Mouse (Mus musculus) bone marrow macrophage, adult 2 months (primary cell): ENCODE results near the gene Inha. TPM values are rescaled to one million over a fixed set of nuclear protein-coding genes. Genes with fewer than 3 reads are reported as not detected.

Source experiments
- H3K27ac ChIP-seq: 2 replicates; pipeline ENCODE4 v1.5.1; 2012; ENCODE audit warnings: low read depth, low read length; ENCODE audit not compliant: insufficient read depth
- H3K4me1 ChIP-seq: 2 replicates; pipeline ENCODE4 v1.6.1; 2012; ENCODE audit warnings: low read length; ENCODE audit not compliant: control insufficient read depth, insufficient read depth
- H3K4me3 ChIP-seq: 2 replicates; pipeline ENCODE4 v1.5.1; 2012; ENCODE audit warnings: mild to moderate bottlenecking, low read length, moderate library complexity; ENCODE audit not compliant: insufficient read depth
- CTCF ChIP-seq: IDR thresholded peaks from 2 replicates; pipeline ENCODE4 v1.5.1; 2012; ENCODE audit warnings: low read depth, mild to moderate bottlenecking, low read length, moderate library complexity
- POLR2A ChIP-seq: IDR thresholded peaks from 2 replicates; pipeline ENCODE4 v1.6.1; 2012; ENCODE audit warnings: mild to moderate bottlenecking, low read depth, low read length, borderline replicate concordance
- polyA plus RNA-seq: library from polyadenylated mRNA; stranded (reverse); fragments of >200 nt; gene quantifications from 2 replicates; pipeline ENCODE4 v1.2.4, GENCODE M21; 2012; ENCODE audit not compliant: missing spikeins, insufficient read depth, insufficient read length

The Inha gene
- not detected in 2 replicates for polyA plus RNA-seq

DNA sequence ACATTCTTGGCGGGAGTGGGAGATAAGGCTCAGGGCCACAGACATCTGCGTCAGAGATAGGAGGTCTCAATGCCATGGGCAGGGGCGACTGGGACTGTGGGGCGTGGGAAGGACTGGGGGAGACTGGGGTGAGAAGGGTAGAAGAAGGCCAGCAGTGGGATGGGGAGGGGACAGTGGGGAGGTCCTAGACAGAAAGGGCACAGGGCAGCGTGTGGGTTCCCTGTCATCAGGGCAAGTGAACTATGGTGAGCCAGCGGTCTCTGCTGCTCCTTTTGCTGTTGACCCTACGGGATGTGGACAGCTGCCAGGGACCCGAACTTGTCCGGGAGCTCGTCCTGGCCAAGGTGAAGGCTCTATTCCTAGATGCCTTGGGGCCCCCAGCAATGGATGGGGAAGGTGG, at the start of gene Inha:
Inha (plus strand) TSS at position 72 of the 400 bp plus-strand sequence.
- Histone ChIP-seq H3K4me1 (no peaks in the 10 kb centered on the region), H3K27ac (no peak within 1 kb of the TSS), H3K4me3 (no peak within 1 kb of the TSS)
- no peak for TF ChIP-seq POLR2A
- TF ChIP-seq CTCF: no peak

DNA sequence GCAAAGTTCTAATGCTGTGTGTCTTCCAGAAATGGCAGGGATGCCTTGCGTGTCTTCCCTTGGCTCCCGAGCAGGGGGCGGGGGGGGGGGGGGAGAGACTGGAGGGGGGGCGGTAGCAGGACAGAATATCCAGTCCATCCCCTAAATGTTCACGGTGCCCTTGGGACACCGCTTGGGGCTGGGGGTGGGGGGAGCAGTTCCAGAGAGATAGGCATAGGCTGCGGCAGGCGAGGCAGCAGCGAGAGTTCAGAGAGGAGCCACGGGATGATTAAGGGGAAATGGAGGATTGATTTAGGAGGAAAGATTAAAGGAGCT, 49.2 kb upstream of the Inha start:
- Histone ChIP-seq H3K27ac (no peak overlapping the region), H3K4me1 (no peaks in the 10 kb centered on the region), H3K4me3 (no peak overlapping the region)
- TF ChIP-seq POLR2A (no peak), CTCF (no peak)

DNA sequence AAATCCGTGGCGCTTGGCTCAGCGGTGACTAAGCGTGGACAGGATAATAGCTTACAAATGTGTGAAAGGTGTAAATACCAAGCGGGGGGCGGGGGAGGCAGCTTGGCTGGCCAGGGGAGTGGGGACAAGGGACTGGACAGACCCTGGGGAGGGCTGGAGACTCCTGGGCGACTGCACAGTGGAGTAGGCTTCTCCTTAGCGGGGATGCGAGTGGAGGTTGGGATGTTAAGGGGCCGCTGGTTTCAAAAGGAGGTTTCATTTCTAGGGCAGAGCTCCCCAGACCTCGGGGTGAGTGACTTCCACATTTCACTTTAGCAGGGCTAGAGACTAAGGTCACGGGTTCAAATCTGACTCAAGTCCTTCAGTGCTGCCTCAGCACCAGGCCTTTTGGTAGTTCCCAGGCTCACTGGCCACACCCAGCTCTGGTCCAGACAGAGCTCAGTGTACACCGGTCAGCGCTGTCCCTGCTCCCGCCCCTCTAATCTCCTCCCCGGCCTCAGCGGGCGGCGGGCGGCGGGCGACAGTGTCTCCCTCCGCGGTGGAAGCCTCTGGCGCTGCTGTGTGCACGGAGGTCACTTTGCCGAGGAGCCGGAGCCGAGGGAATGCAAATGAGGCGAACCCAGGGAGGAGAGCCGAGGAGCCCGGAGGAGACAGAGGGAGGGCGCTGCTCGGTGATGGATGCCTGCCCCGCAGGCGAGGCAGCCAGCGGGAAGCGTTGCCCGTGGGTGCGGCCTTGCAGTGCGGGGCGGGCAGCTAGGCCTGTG, 48.7 kb upstream of the Inha start:
- Histone ChIP-seq H3K27ac (no peak overlapping the region), H3K4me1 (no peaks in the 10 kb centered on the region), H3K4me3 (0 out of 2 replicates have a peak overlapping the region, but pooled peaks have one; percentile 10)
- TF ChIP-seq POLR2A (no peak), CTCF (no peak)

DNA sequence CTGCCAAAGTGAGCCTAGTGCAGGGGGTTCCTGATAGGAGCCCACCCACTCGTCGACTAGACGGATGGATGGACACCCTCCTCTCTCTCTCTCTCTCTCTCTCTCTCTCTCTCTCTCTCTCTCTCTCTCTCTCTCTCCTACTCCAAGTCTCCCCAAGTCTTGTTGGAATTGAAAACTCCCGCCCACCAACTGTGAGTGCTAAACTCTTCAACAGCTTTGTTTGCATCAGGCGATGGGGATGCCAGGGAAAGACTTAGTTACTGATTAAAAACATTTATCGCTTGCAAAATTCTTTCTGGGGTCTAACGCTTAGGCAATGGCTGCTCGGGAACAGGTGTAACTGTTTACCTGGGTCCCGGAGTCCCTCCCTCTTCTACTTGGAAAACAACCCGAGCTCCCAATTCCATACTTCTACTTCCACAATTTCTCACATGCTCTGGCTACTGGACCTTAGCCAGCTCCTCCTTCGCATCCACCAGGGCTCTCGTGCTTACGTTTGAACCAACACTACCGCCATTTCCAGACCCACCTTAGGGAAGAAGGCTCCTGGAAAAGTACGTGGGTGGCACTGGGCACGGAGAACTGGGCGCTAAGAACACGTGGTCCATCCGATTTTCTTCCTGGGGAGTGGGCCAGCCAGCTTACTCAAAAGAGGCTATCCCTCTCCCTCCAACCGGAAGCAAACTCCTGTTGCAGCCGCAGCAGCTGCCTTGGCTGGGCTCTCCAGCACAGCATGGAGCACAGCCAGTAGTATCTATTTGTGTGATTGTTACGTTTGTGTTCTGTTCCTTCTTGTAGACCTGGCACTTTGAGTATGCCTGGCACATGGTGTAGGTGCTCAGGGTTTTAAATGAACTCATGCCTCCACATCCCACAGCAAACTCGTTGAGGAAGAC, 47.8 kb upstream of the Inha start:
- TF ChIP-seq POLR2A (no peak), CTCF (no peak)
- H3K4me1 ChIP-seq: no peaks in the 10 kb centered on the region
- no peak overlapping the region for H3K4me3 ChIP-seq

DNA sequence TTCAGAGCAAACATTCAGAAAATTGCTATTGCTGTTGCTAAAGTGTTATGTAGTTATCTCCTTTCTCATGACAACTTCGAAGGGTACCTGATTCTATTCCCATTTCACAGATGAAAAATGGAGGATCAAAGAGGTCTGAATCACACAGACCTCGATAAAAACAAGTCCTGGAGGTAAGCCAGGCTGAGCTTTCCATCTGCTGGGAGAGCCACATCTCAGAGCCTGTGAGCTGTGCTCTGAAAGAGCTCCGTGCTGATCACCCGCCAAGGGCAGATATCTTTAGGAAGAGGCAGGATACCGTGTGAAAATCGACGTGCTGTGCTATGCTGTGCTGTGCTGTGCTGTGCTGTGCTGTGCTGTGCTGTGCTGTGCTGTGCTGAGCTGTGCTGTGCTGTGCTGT, 46.6 kb upstream of the Inha start:
- no peaks in the 10 kb centered on the region for H3K4me1 ChIP-seq
- TF ChIP-seq CTCF (no peak), POLR2A (no peak)
- H3K27ac ChIP-seq: no peak overlapping the region
- no peak overlapping the region for H3K4me3 ChIP-seq

More for the DNA sequence above, 47.8 kb upstream of the Inha start:
- no peak overlapping the region for H3K27ac ChIP-seq

DNA sequence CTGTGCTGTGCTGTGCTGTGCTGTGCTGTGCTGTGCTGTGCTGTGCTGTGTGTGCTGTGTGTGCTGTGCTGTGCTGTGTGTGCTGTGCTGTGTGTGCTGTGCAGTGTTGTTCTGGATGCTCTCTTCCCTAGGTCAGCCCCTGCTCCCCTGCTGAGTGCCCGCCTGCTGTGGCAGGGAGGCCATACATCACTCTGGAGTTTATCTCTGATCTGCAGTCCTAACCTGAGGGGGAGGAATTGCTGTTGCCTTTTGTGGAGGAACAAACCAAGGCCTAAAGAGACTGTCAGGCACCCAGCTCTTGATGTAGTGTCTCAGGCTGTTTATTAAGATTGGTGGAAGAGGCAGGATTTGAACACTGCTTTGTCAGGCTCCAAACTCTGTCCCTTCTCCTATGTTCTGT, 44.2 kb upstream of the Inha start:
- Histone ChIP-seq H3K27ac (no peak overlapping the region), H3K4me3 (no peak overlapping the region), H3K4me1 (no peaks in the 10 kb centered on the region)
- TF ChIP-seq CTCF: no peak
- no peak for TF ChIP-seq POLR2A

DNA sequence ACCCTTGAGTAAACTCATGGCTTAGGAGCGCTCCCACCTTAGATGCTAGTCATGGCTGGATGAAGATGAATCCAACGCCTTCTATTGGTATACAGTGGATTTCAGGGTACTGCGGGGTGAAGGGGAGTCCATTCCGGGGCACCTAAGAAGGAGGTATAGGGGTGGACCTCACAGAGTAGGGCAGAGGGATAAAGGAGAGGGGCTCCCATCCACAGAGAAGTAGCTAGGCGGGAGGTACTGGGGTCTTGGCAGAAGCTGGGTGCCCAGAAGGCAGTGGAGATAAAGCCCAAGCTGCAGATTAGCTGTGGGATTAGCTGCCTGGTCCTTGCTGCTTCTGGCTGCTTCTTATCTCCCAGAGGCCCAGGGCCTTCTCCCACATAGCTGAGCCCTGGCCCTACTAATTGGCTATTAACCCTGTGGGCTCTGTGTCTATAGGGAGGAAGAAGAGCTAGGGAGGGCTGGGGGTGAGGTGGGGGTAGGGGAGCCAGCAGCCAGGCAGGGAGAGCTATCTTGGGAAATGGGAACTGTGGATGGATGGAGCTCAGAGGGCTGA, 43.1 kb upstream of the Inha start:
- Histone ChIP-seq H3K27ac (no peak overlapping the region), H3K4me1 (no peaks in the 10 kb centered on the region), H3K4me3 (no peak overlapping the region)
- no peak for TF ChIP-seq CTCF
- no peak for TF ChIP-seq POLR2A

DNA sequence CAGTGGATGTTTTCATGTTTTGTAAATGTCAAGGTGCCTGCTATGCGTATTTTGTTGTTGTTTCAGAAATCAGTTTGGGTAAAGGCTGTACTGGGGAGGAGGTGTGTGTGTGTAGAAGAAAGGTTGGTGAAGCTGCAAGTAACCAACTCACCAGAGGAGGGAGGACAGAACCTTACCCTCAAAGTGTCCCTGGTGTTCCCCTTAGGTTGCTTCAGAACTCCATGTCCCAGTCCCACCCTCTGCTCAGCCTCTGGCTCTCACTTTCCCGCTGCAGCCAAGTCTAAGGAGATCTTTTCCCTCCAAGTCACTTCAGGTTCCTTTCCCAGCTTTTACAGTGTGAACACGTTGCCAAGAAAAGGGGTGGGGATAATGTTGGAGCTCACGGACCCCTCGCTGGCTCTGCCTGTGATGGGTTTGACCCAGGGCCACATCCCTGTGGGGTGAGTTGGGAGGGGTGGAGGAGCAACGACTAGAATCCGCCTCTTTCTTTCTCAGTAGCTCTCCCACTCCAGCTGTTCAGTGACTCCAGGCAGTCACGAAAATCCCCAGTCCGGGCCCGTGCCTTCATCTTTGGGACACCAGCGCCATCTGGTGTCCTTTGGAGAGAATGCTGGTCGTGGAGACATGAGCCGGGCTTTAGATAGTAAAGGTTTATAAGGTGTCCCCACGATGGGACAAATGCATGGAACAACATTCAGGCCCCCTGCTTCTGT, 39.5 kb upstream of the Inha start:
- TF ChIP-seq CTCF: peak; percentile 91
- no peak for TF ChIP-seq POLR2A
- H3K4me1 ChIP-seq: no peaks in the 10 kb centered on the region
- H3K27ac ChIP-seq: no peak overlapping the region
- H3K4me3 ChIP-seq: no peak overlapping the region

DNA sequence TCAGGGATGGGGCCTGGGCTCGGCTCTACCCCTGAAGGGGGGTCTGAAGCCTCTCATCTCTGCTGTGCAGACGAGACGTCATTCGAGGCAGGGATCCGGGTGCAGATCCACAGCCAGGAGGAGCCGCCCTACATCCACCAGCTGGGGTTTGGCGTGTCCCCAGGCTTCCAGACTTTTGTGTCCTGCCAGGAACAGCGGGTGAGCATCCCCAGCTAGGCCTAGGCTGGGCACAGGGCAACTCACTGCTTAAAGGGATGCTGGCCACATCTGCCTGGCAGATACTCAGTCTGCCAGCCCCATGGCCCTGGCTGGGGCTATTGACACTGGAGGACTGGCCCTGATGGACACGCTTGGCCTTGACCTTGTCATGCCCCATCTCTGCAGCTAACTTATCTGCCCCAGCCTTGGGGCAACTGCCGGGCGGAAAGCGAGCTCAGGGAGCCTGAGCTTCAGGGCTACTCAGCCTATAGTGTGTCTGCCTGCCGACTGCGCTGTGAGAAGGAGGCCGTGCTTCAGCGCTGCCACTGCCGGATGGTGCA, 37.5 kb upstream of the Inha start:
- Histone ChIP-seq H3K4me1 (no peaks in the 10 kb centered on the region), H3K27ac (no peak overlapping the region), H3K4me3 (no peak overlapping the region)
- TF ChIP-seq CTCF: no peak
- no peak for TF ChIP-seq POLR2A

DNA sequence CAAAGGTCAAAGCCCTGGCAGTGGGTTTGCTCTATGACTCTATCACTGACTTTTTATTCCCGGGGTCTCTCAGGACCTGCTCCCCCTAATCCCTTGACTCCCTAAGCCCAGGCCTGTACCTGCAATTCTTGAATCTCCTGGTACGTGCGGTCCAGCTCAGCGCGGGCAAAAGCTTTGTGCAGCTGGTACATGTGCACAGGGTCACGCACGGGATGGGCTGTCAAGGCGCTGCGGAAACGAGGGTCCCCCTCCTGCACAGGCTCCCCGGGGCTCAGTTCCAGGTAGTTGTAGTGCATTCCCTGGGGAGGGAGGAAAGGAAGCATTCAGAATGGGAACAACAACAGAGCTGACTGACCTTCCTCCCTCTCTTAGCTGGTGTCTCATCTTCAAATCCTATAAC, 30.4 kb upstream of the Inha start:
- Histone ChIP-seq H3K4me3 (no peak overlapping the region), H3K27ac (no peak overlapping the region), H3K4me1 (0 out of 2 replicates have a peak, but pooled peaks cover 3% of the 10 kb centered on the region)
- TF ChIP-seq POLR2A: no peak
- no peak for TF ChIP-seq CTCF
